Mouse (Mus musculus) lung, adult 10 weeks (tissue): ENCODE data around the gene Atxn7l1. TPM values are rescaled to one million over a fixed set of nuclear protein-coding genes. Genes with fewer than 3 reads are reported as not detected.

Source experiments
- polyA plus RNA-seq: library from polyadenylated mRNA; stranded (reverse); fragments of 350-450 nt; fragmentation: Illumina TruSeq; extraction: RNeasy Lipid Tissue Mini Kit (QIAGEN cat#74804); gene quantifications from one replicate; pipeline ENCODE4 v1.2.3, GENCODE M21; 2014; ENCODE audit warnings: low read depth, low replicate concordance; ENCODE audit not compliant: insufficient read depth

Atxn7l1 gene
- 14.7 TPM for polyA plus RNA-seq

GRCm38 (mm10) chr12:33147497-33148267 lies at the start of gene Atxn7l1:
Gene Atxn7l1, plus strand, starts transcription at chr12:33147693.

GRCm38 (mm10) chr12:33394804-33395623 lies 247.5 kb downstream of the Atxn7l1 start, which contains the start of gene Efcab10:
Gene Efcab10, plus strand, starts transcription at chr12:33394854.

Other genes starting within 250 kb of the Atxn7l1 start
- 102 TPM for gene Sypl, start 193.8 kb upstream of the Atxn7l1 start, polyA plus RNA-seq
- 11.6 TPM for gene Cdhr3, start 54.8 kb upstream of the Atxn7l1 start, polyA plus RNA-seq
- gene Efcab10, start 247.2 kb downstream of the Atxn7l1 start, polyA plus RNA-seq = 18.2 TPM